Mouse (Mus musculus) right cerebral cortex, postnatal 25 days (tissue): ENCODE results near the gene Wbp1l.

Experiments
- DNase-seq: peaks from one replicate; pipeline ENCODE4 v3.0.0; 2022

The Wbp1l gene

DNA sequence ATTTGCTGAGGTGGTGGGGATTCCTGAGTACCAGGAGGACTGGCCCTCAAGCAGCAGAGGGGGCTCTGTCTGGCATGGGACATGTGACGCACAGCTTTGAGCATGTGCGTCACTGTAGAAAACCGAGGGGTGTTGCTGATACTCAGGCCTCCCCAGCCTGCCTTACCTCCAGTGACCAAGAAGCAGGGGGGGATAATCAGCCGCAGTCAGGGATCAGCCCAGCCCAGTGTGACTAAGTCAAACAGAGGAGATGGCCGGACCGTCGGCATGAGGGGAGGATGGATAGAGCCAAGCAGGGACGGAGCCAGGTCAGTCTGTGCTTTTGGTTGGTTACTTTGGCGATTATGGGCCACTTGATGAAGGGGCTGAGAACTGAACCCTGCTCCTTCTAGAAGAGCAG lies 32.8 kb downstream of the Wbp1l start:
- DNase-seq = no peak

DNA sequence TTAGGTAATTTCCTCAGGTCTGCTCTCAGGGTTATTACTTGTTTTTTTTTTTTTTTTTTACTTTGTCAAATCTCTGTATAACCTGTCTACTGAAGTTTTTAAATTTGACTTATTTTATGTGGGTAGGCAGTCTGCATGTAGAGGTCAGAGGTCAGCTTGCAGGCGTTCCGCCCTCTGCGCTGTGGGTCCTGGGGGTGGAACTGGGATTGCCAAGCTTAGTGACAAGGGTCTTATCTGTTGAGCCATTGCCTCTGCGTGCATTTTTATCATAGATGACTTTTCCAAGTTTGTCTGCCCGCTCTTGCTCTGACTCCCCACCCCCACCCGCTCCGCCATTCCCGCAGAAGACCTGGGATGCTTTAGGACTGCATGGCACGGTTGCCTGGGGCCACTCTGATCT lies 36.9 kb downstream of the Wbp1l start:
- no peak for DNase-seq

DNA sequence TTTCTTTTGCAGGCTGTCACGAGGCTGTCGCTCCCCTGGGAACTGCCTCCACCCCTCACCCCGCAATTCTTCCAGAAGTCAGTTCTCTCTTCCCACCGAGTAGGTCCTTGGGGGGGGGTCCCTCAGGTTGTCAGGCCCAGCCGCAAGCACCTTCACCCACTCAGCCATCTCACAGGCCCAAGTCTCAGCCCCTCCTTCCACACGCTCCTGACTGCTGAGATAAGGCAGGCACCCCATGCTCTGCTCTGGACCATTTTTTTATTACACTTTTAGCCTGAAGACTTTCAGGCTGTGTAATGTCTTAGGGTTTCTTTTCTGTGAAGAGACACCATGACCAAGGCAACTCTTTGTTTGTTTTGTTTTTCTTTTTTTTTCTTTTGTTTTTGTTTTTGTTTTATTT lies 38.7 kb downstream of the Wbp1l start:
- no peak for DNase-seq

- DNase-seq = no peak
Observed at GRCm38 (mm10) chr19:46639053-46639452, 40.2 kb downstream of the Wbp1l start.

- DNase-seq = no peak
Observed at GRCm38 (mm10) chr19:46639496-46639895, 40.6 kb downstream of the Wbp1l start.

GRCm38 (mm10) chr19:46640780-46641179 lies 41.9 kb downstream of the Wbp1l start:
- no peak for DNase-seq

DNA sequence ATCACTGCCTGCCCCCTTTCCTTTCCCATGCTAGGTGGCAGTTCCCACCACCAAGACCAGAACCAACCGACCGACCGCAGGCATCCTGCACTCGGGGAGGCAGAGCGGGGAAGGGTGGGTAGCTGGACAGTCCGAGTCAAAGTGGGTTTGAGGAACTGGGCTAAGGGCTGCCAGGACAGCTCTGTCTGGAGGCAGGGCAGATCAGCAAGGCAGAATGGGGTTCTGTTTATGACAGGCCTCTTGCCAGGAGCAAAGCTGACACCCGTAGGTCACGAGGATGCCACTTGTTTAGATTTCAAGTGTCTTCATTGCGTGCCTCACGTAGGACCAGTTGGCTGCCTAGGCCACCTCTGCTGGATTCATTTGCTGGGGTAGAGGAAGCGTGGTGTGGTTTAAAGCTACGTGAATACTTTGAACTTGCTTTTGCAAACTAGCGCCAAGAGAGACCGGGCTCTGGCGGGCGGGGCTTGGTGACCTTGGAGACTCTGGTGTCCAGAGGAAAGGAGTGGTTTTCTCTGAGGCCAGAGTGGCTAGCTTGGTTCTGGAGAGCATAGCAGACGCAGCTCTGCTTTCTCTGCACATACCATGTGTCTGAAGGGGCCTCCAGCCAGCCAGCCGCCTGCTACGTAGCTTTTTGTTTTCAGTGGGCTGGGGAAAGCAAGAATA lies 42.7 kb downstream of the Wbp1l start:
- no peak for DNase-seq

- DNase-seq = no peak
Observed at GRCm38 (mm10) chr19:46642136-46642753, 43.4 kb downstream of the Wbp1l start.

DNA sequence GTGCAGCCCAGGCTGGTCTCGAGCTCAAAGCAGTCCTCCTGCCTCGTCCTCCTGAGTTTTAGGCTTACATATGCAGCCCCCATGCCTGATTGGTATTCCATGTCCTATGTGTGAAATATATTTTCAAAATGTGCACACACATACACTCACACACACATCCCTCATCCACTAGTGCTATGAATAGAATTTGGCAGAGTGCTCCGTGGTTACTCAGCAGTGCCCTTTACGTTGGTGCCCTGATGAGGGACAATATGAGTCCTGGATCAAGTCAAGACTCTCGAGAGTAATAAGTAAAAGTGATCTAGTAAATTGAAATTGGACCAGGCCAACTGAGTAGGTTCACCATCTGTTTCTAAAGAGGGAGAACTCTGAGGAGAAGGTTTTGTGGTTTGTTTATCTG lies 44.4 kb downstream of the Wbp1l start:
- no peak for DNase-seq

GRCm38 (mm10) chr19:46644343-46644792 lies 45.5 kb downstream of the Wbp1l start:
- no peak for DNase-seq

GRCm38 (mm10) chr19:46644793-46645602 lies 46.1 kb downstream of the Wbp1l start:
- no peak for DNase-seq

GRCm38 (mm10) chr19:46646041-46646481 lies 47.2 kb downstream of the Wbp1l start:
- no peak for DNase-seq

DNA sequence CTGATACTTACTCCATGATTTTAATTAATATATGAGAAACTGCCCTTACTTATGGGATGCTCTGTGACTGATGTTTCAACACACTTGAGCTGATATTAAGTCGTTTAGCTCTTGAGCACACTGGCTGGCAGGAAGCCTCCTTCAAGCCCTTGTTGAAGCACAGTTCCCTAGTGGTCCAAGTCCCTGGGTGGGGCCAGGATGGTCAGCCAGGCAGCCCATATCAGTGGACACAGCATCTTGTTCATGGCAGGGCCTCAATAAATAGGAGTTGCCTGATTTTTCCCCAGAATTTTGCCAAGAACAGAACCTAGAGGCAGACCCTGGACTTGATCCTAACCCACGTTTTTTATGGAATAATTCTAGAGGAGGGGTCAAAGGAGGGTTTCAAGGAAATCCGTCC lies 48.4 kb downstream of the Wbp1l start:
- no peak for DNase-seq

- no peak for DNase-seq
Observed at GRCm38 (mm10) chr19:46647850-46648249, 49.0 kb downstream of the Wbp1l start.

- no peak for DNase-seq
Observed at GRCm38 (mm10) chr19:46648565-46648964, 49.7 kb downstream of the Wbp1l start.

DNA sequence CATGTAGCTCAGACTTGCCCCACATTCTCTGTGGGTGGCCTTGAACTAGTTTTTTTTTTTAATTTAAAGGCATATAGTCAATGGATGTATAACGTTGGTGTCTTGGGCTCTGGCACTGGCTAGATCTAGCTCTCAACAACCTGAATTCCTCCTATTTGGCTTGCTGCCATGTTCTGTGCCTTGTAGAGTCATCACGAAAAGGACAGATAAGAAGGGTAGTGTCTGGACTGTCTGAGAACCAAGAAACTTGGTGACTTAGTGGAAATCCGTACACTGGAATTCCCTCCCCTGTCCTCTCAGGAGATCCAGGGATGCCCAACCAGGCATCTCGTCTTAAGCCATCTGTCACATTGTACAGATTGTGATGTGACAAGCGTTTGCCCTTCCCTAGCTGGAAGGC lies 54.3 kb downstream of the Wbp1l start:
- DNase-seq = no peak

GRCm38 (mm10) chr19:46653616-46654235 lies 54.8 kb downstream of the Wbp1l start:
- no peak for DNase-seq

GRCm38 (mm10) chr19:46655626-46656025 lies 56.7 kb downstream of the Wbp1l start:
- DNase-seq = no peak

DNA sequence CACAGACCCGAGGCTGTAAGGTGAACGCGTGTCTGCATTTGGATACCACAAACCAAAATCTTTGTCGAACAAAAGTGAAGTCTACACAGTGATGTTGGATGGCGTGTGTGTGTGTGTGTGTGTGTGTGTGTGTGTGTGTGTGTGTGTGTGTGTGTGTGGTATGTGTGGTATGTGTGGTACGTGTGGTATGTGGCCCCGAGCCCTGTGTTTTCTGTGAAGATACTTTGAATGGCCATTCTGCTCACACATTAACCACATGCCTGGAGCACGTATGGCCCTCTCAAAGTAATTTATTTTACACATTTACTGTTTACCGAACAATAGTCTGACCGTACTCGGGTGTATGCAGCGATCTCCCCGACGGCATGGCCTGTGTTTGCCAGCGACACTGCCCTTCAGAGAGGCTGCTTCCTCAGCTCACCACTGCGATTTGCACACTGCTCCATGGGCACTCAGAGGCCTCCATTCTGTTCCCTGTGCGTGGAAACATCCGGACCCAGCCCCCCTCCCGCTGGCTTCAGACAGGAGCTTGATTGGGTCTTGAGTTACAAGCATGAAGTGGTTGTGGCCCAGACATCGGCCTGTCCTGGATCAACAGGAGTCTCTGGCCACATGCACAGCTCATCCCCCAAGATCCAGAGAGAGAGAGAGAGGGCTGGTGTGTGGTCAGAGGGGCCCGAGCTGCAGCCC lies 57.4 kb downstream of the Wbp1l start:
- DNase-seq = no peak

- DNase-seq = no peak
Observed at GRCm38 (mm10) chr19:46657339-46658020, 58.6 kb downstream of the Wbp1l start.

GRCm38 (mm10) chr19:46658348-46658747 lies 59.5 kb downstream of the Wbp1l start:
- no peak for DNase-seq

GRCm38 (mm10) chr19:46658851-46659250 lies 60.0 kb downstream of the Wbp1l start:
- DNase-seq = no peak
